Mouse (Mus musculus) cerebellum, postnatal 36 days (tissue): ENCODE results near the gene Snupn.
"Not testable (repeated sequence)": the region's sequence is repeated elsewhere in the genome, so short reads cannot be mapped to it uniquely, and the experiment has no call there.

Source experiments
- DNase-seq, 2 experiments: peaks; one replicate each; pipeline ENCODE4 v3.0.0; 2021 to 2022; ENCODE audit warnings: mixed read lengths in 2 of 2

Gene Snupn

GRCm38 (mm10) chr9:56936861-56937222 lies 13.8 kb upstream of the Snupn start:
- DNase-seq = peak in 1 of 2 experiments; percentile 32

- peak; percentile 86 for DNase-seq
Measured at GRCm38 (mm10) chr9:56937223-56938160, 13.2 kb upstream of the Snupn start, which contains the start of gene Imp3. Gene Imp3, plus strand, starts transcription at chr9:56937475.

- no peak for DNase-seq
Measured at GRCm38 (mm10) chr9:56938374-56938773, 12.3 kb upstream of the Snupn start.

- peak; percentile 38 to 56 for DNase-seq
Measured at GRCm38 (mm10) chr9:56947481-56947880, 3.2 kb upstream of the Snupn start.

GRCm38 (mm10) chr9:56948699-56949098 lies 2.0 kb upstream of the Snupn start:
- DNase-seq = not testable (repeated sequence)

- no peak for DNase-seq
Measured at GRCm38 (mm10) chr9:56949767-56950166, 911 bp upstream of the Snupn start.

GRCm38 (mm10) chr9:56953562-56953961 lies 2.9 kb downstream of the Snupn start:
- no peak for DNase-seq

GRCm38 (mm10) chr9:56956966-56957675 lies 6.4 kb downstream of the Snupn start:
- no peak for DNase-seq

- no peak for DNase-seq
Measured at GRCm38 (mm10) chr9:56958689-56959088, 8.0 kb downstream of the Snupn start.

GRCm38 (mm10) chr9:56961591-56961990 lies 10.9 kb downstream of the Snupn start:
- no peak for DNase-seq

GRCm38 (mm10) chr9:56970158-56970557 lies 19.5 kb downstream of the Snupn start:
- DNase-seq = no peak

GRCm38 (mm10) chr9:56973960-56974524 lies 23.4 kb downstream of the Snupn start:
- no peak for DNase-seq

- DNase-seq = no peak
Measured at GRCm38 (mm10) chr9:56975199-56975598, 24.5 kb downstream of the Snupn start.

- DNase-seq = no peak
Measured at GRCm38 (mm10) chr9:56980186-56980585, 29.5 kb downstream of the Snupn start.

- no peak for DNase-seq
Measured at GRCm38 (mm10) chr9:56981502-56981901, 30.8 kb downstream of the Snupn start.

GRCm38 (mm10) chr9:56994286-56995197 lies 43.9 kb downstream of the Snupn start, which contains the start of gene Ptpn9:
Gene Ptpn9, plus strand, starts transcription at chr9:56994923.
- peak; percentile 84 to 89 for DNase-seq

- peak; percentile 56 to 57 for DNase-seq
Measured at GRCm38 (mm10) chr9:56995198-56996027, 44.7 kb downstream of the Snupn start.

- DNase-seq = peak in 1 of 2 experiments; percentile 3
Measured at GRCm38 (mm10) chr9:56996028-56996346, 45.3 kb downstream of the Snupn start.

GRCm38 (mm10) chr9:56997206-56997605 lies 46.5 kb downstream of the Snupn start:
- DNase-seq = peak; percentile 7 to 14

- DNase-seq = no peak
Measured at GRCm38 (mm10) chr9:57003011-57003410, 52.3 kb downstream of the Snupn start.

- DNase-seq = no peak
Measured at GRCm38 (mm10) chr9:57012393-57012792, 61.7 kb downstream of the Snupn start.
